Mouse (Mus musculus) stomach, postnatal 0 days (tissue): ENCODE data around the gene Tmem108.

Experiments
- CTCF ChIP-seq: IDR thresholded peaks from 2 replicates; pipeline ENCODE4 v1.5.1; 2016; ENCODE audit warnings: antibody characterized with exemption, low read depth, mild to moderate bottlenecking, moderate library complexity
- EP300 ChIP-seq: optimal IDR thresholded peaks from 2 replicates; pipeline ENCODE3; 2016; ENCODE audit warnings: antibody characterized with exemption

DNA sequence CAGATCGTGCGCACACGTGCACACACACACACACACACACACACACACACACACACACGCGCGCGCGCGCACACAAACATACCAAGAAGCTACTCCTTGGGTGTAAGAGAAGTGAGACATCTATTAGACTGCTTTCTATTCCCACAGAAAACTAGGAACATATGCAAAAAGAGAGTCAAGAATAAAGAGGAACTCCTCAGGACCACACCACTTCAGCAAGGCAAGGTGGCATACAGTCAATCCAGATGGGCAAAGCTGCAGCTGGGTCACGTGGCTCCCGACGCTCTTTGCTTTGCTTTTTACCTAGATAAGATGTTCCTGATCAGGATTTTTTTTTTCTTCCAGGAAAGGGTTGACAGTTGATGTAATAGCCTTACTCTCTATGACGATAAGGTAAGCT is 45.6 kb downstream of the Tmem108 start:
- TF ChIP-seq CTCF (no peak), EP300 (no peak)
